Mouse (Mus musculus) stomach, postnatal 0 days (tissue): ENCODE data around the gene Mmd2.

Experiments
- CTCF ChIP-seq: IDR thresholded peaks from 2 replicates; pipeline ENCODE4 v1.5.1; 2016; ENCODE audit warnings: antibody characterized with exemption, low read depth, mild to moderate bottlenecking, moderate library complexity
- EP300 ChIP-seq: optimal IDR thresholded peaks from 2 replicates; pipeline ENCODE3; 2016; ENCODE audit warnings: antibody characterized with exemption

DNA sequence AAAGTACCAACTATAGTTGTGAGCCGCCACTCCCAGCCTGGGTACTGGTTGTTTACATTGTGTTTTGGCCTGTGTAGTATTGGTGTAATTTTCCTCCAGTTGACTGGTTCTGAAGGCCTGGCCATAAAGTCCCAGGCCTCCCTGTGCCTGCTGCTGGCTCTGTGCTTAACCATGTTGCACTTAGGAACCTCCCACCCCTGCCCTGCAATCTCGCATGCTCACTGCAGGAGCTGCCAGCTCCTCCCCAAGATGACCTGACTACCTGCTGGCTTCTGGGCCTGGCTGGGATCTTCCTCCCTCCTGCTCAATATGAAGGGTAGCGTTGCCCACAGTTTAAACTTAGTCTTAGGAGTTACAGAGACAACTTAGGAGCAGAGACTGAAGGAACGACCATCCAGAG is 43.7 kb upstream of the Mmd2 start:
- no peak for TF ChIP-seq CTCF
- no peak for TF ChIP-seq EP300
